In genomic region chr17:72920430-72920829, GRCm38 (mm10) we compare ENCODE assay signal across 8 mouse cellular contexts. TPM values are rescaled to one million over a fixed set of nuclear protein-coding genes. Genes with fewer than 3 reads are reported as not detected.
DNase-seq lines count a peak whose midpoint lies in the region; ATAC-seq and TF ChIP-seq lines count a peak whose summit lies in the region.

No protein-coding gene starts in this region.

- no peaks in the 10 kb centered on the region for H3K27me3 ChIP-seq in forebrain, embryonic 16.5 days (replicated peaks; ENCODE audit: control insufficient read depth, insufficient read depth, low read length)
- H3K27me3 ChIP-seq in intestine, postnatal 0 days (replicated peaks; ENCODE audit: control insufficient read depth, insufficient read depth, low read length): no peaks in the 10 kb centered on the region
- H3K27me3 ChIP-seq in neural tube, embryonic 13.5 days: no peaks in the 10 kb centered on the region

- 0 out of 2 replicates have a peak overlapping the region, but pooled peaks have one; percentile 12 for H3K9ac ChIP-seq in forebrain, embryonic 16.5 days (replicated peaks; ENCODE audit: low read depth, low read length)
- no peak overlapping the region for H3K9ac ChIP-seq in intestine, postnatal 0 days (ENCODE audit: low read depth, low read length)
- peak overlapping the region; percentile 61 for H3K9ac ChIP-seq in neural tube, embryonic 13.5 days

- H3K9me3 ChIP-seq in forebrain, embryonic 16.5 days (ENCODE audit: control insufficient read depth, low read length): no peaks in the 10 kb centered on the region
- no peaks in the 10 kb centered on the region for H3K9me3 ChIP-seq in intestine, postnatal 0 days (ENCODE audit: control insufficient read depth)
- H3K9me3 ChIP-seq in neural tube, embryonic 13.5 days: no peaks in the 10 kb centered on the region

- H3K36me3 ChIP-seq in forebrain, embryonic 16.5 days (ENCODE audit: control insufficient read depth, insufficient read depth): no peaks in the 10 kb centered on the region
- H3K36me3 ChIP-seq in intestine, postnatal 0 days (ENCODE audit: control insufficient read depth, insufficient read depth): peaks cover 37% of the 10 kb centered on the region
- peaks cover 35% of the 10 kb centered on the region for H3K36me3 ChIP-seq in neural tube, embryonic 13.5 days

- no peak for ATAC-seq in forebrain, embryonic 16.5 days
- no peak for ATAC-seq in intestine, postnatal 0 days
- ATAC-seq in neural tube, embryonic 13.5 days (ENCODE audit: low read depth): no peak
- no peak for ATAC-seq in megakaryocyte-erythroid progenitor cell, adult 5-6 weeks (replicated peaks; ENCODE audit: low FRiP score, low TSS enrichment, poor library complexity, severe bottlenecking)

- TF ChIP-seq CTCF in lung, adult 2 months (IDR thresholded peaks at IDR 0.05; ENCODE audit: insufficient read depth, low read length): no peak
- TF ChIP-seq CTCF in intestine, postnatal 0 days (IDR thresholded peaks at IDR 0.05; ENCODE audit: low read depth): no peak

- no peak overlapping the region for H3K27ac ChIP-seq in forebrain, embryonic 16.5 days (ENCODE audit: low read length)
- H3K27ac ChIP-seq in intestine, postnatal 0 days (ENCODE audit: low read depth, low read length): no peak overlapping the region
- H3K27ac ChIP-seq in neural tube, embryonic 13.5 days (replicated peaks): no peak overlapping the region

- peaks cover 5% of the 10 kb centered on the region for H3K4me1 ChIP-seq in lung, adult 2 months (ENCODE audit: control insufficient read depth, insufficient read depth, low read length)
- H3K4me1 ChIP-seq in forebrain, embryonic 16.5 days (replicated peaks; ENCODE audit: control insufficient read depth, insufficient read depth, low read length): peaks cover 62% of the 10 kb centered on the region
- 0 out of 2 replicates have a peak, but pooled peaks cover 4% of the 10 kb centered on the region for H3K4me1 ChIP-seq in intestine, postnatal 0 days (replicated peaks; ENCODE audit: control insufficient read depth, insufficient read depth, low read length)
- peaks cover 73% of the 10 kb centered on the region for H3K4me1 ChIP-seq in neural tube, embryonic 13.5 days (replicated peaks)

- WGBS in lung, adult 2 months: 21% methylated on average over 2 of the region's 2 CpGs
- WGBS in forebrain, embryonic 16.5 days: 9% methylated on average over 2 of the region's 2 CpGs
- WGBS in intestine, postnatal 0 days: 10% methylated on average over 2 of the region's 2 CpGs
- 7% methylated on average over 2 of the region's 2 CpGs for WGBS in neural tube, embryonic 13.5 days

- no peak for TF ChIP-seq POLR2A in lung, adult 2 months (IDR thresholded peaks at IDR 0.05; ENCODE audit: borderline replicate concordance, extremely low read depth, low read depth, low read length)

- DNase-seq in lung, adult 2 months: no peak
- no peak for DNase-seq in lung, postnatal 36 days
- no peak for DNase-seq in embryo, embryonic 11 days
- no peak for DNase-seq in adrenal gland, postnatal 10 days

- peak overlapping the region; percentile 56 for H3K4me3 ChIP-seq in lung, adult 2 months (replicated peaks; ENCODE audit: extremely low read depth, low read depth, low read length)
- H3K4me3 ChIP-seq in forebrain, embryonic 16.5 days (replicated peaks; ENCODE audit: low read length): peak overlapping the region; percentile 20
- H3K4me3 ChIP-seq in intestine, postnatal 0 days (ENCODE audit: low read depth, low read length): peak overlapping the region; percentile 24; the same call in 1 of the 2 replicates
- peak overlapping the region; percentile 31 for H3K4me3 ChIP-seq in neural tube, embryonic 13.5 days

- peak overlapping the region; percentile 44 for H3K4me2 ChIP-seq in forebrain, embryonic 16.5 days (ENCODE audit: low read length)
- peak overlapping the region; percentile 52 for H3K4me2 ChIP-seq in intestine, postnatal 0 days (replicated peaks; ENCODE audit: low read depth)
- peak overlapping the region; percentile 79 for H3K4me2 ChIP-seq in neural tube, embryonic 13.5 days

RNA-seq across cellular contexts. Expression of gene Lbh, which starts 2.3 kb away (rescaled TPM):
- polyA plus RNA-seq in lung, adult 2 months (2012; rRNA removed): 151 and 253 TPM in 2 replicates
- polyA plus RNA-seq in forebrain, embryonic 16.5 days (2015; fragmentation: Nextera tagmentation; extraction: Ambion mirVana): 4.3 TPM in 2 replicates
- polyA plus RNA-seq in intestine, postnatal 0 days (2015; fragmentation: Nextera tagmentation; extraction: Ambion mirVana): 11.1 and 11.3 TPM in 2 replicates
- polyA plus RNA-seq in neural tube, embryonic 13.5 days (2015; fragmentation: Nextera tagmentation; extraction: Ambion mirVana): 6.3 and 7.5 TPM in 2 replicates
- total RNA-seq in megakaryocyte-erythroid progenitor cell, adult 5-6 weeks (2014; fragmentation: Nextera tagmentation): 5.4 and 7.4 TPM in 2 replicates
- 3.9 and 4.4 TPM in 2 replicates for total RNA-seq in megakaryocyte-erythroid progenitor cell, adult 5-6 weeks (2017)
- 10 to 100 TPM; 52.9 to 65.8 TPM for total RNA-seq in adrenal gland, postnatal 10 days (2021)

Comparison
In these comparisons a context has a peak if more than half of its experiments do, and no peak if none do; other contexts are left out.
1. RNA of gene Lbh, which starts 2.3 kb away (polyA plus RNA-seq): 151 to 253 TPM in lung, adult 2 months; 11.1 to 11.3 TPM in intestine, postnatal 0 days, 6.3 to 7.5 TPM in neural tube, embryonic 13.5 days and 4.3 TPM in forebrain, embryonic 16.5 days; every median in the first group is over 10 times any median in the second.
2. Peak in every context shown above with its lines, with median percentiles within 50 percentile points of each other: H3K4me3 ChIP-seq and H3K4me2 ChIP-seq.